Mouse (Mus musculus) embryonic fibroblast, embryonic 13.5 days (primary cell): ENCODE results near the gene Dda1. TPM values are rescaled to one million over a fixed set of nuclear protein-coding genes. Genes with fewer than 3 reads are reported as not detected.
A peak's percentile ranks its signal among the peaks of the same experiment; 100 is the strongest.
"Not testable (repeated sequence)": the region's sequence is repeated elsewhere in the genome, so short reads cannot be mapped to it uniquely, and the experiment has no call there.

Experiments used
- H3K27ac ChIP-seq: 2 replicates; pipeline ENCODE4 v1.5.1; 2012; ENCODE audit warnings: low read length, control low read depth, inconsistent platforms; ENCODE audit not compliant: insufficient read depth
- H3K4me1 ChIP-seq: 2 replicates; pipeline ENCODE4 v1.6.1; 2011; ENCODE audit warnings: low read length; ENCODE audit not compliant: control insufficient read depth, insufficient read depth
- H3K4me3 ChIP-seq: 2 replicates; pipeline ENCODE4 v1.5.1; 2011; ENCODE audit warnings: mild to moderate bottlenecking, control low read depth, low read length; ENCODE audit not compliant: insufficient read depth
- CTCF ChIP-seq: IDR thresholded peaks from 2 replicates; pipeline ENCODE4 v1.5.1; 2011; ENCODE audit warnings: mild to moderate bottlenecking, control low read depth, low read length, moderate library complexity, borderline replicate concordance; ENCODE audit not compliant: insufficient read depth
- POLR2A ChIP-seq: IDR thresholded peaks from 2 replicates; pipeline ENCODE4 v1.6.1; 2011; ENCODE audit warnings: low read depth, mild to moderate bottlenecking, control low read depth, low read length, moderate library complexity
- polyA plus RNA-seq: library from polyadenylated mRNA; stranded (reverse); fragments of >200 nt; gene quantifications from 2 replicates; pipeline ENCODE4 v1.2.4, GENCODE M21; 2011; ENCODE audit warnings: low read depth; ENCODE audit not compliant: missing spikeins, insufficient read length

The Dda1 gene
- polyA plus RNA-seq, 1 experiment, result 63.1 TPM

DNA sequence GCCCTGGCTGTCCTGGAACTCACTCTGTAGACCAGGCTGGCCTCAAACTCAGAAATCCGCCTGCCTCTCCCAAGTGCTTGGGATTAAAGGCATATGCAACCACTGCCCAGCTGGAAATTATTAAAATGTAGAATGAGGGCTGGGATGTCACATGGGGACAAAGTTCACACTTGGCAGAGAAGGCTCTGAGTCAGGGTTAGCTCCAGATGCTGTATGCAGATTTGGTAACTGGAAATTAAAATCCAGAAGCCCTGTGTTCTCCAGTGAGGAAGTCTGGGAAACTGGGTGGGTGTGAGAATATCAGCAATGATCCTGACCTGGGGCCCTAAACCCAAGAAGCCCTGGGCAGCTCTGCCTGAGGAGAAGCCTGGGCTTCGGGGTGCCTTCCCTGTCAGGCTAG is 40.3 kb downstream of the Dda1 start:
- Histone ChIP-seq H3K4me1 (peaks cover 4% of the 10 kb centered on the region), H3K4me3 (no peak overlapping the region), H3K27ac (no peak overlapping the region)
- TF ChIP-seq CTCF (no peak), POLR2A (no peak)

DNA sequence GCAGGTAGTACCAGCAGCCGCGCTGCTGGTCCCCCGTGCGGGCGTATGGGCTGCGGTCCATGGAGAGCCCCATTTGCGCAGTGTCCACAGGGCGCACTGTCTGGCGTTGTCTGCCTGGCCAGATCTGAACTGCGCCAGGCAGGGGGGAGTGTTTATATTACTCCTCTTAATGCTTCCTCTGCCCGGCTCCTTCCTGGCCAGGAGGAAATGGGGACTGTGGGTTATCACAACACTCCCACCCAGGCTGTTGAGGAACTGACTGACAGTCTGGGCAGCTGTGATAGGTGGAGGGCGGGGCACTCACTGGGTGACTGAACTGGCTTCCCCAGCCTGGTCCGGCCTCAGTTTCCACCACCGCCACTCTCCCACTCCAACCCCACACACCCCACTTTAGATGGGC is 42.6 kb downstream of the Dda1 start, which contains the start of gene Plvap:
Gene Plvap, minus strand, starts transcription at position 109 of the 400 bp plus-strand sequence.
- H3K4me3 ChIP-seq, result no peak within 1 kb of the TSS
- peaks cover 4% of the 10 kb centered on the region for H3K4me1 ChIP-seq
- H3K27ac ChIP-seq, result no peak within 1 kb of the TSS
- no peak for TF ChIP-seq POLR2A
- TF ChIP-seq CTCF, result no peak

DNA sequence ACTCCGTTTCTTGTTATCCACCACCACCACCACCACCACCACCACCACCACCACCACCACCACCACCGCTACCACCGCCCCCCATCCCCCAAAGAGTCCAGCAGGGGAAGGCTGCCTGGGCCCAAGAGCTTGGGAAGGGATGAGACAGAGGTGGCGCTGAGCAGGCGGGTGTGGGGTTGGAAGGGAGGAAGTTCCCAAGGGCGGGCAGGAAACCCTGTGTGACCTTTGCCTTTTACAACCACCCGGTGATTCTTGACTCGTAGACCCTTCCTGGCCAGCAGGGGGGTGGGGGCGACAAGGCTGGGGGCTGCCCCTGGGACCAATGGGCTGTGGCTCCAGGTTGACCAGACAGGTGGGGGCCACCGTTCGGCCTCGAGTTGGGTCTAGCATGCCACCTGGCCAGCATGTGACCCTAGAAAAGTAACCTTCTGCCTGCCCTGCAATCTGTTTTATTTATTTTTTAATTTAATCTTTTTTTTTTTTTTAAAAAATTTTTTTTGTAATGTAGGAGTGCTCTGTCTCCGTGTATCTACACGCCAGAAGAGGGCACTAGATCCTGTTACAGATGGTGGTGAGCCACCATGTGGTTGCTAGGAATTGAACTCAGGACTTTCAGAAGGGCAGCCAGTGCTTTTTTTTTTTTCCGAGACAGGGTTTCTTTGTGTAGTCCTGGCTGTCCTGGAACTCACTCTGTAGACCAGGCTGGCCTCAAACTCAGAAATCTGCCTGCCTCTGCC is 44.2 kb downstream of the Dda1 start:
- H3K27ac ChIP-seq, result no peak overlapping the region
- peaks cover 4% of the 10 kb centered on the region for H3K4me1 ChIP-seq
- H3K4me3 ChIP-seq, result no peak overlapping the region
- TF ChIP-seq POLR2A (no peak), CTCF (no peak)

DNA sequence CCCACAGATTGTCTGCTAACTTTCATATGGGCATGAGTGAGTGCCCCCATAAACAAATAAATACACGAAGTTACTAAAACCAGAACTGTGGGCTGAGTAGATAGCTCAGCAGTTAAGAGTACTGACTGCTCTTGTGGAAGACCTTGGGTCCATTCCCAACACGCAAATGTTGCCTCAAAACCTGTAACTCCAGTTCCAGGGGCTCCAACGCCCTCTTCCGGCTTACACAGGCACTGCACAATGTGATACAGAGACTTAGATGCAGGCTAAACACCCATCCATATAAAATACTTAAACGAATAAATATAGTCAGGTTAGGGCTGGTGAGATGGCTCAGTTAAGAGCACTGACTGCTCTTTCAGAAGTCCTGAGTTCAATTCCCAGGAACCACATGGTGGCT is 46.0 kb downstream of the Dda1 start:
- no peak for TF ChIP-seq POLR2A
- no peak overlapping the region for H3K4me3 ChIP-seq
- H3K27ac ChIP-seq, result no peak overlapping the region
- no peaks in the 10 kb centered on the region for H3K4me1 ChIP-seq

DNA sequence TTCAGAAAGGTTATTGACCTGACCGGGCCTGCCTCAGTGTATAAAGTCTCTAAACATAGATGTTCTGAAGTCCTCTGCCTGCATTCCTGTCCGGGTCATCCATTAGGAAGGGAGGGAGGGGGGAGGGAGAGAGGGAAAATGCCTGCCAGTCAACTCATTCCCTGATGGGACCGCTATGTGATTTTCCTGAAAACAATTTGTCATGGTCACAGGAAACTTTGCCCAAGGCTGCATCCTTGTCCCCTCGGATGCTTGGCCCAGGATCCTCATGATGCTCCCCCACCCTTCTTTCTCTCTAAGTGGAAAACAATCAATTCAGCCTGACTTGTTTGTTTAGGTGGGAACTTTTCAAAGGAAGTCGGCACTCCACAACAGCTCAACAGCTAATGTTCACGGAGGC is 47.8 kb downstream of the Dda1 start:
- H3K4me3 ChIP-seq, result no peak overlapping the region
- no peak overlapping the region for H3K27ac ChIP-seq
- no peak for TF ChIP-seq POLR2A
- no peak for TF ChIP-seq CTCF
- no peaks in the 10 kb centered on the region for H3K4me1 ChIP-seq

DNA sequence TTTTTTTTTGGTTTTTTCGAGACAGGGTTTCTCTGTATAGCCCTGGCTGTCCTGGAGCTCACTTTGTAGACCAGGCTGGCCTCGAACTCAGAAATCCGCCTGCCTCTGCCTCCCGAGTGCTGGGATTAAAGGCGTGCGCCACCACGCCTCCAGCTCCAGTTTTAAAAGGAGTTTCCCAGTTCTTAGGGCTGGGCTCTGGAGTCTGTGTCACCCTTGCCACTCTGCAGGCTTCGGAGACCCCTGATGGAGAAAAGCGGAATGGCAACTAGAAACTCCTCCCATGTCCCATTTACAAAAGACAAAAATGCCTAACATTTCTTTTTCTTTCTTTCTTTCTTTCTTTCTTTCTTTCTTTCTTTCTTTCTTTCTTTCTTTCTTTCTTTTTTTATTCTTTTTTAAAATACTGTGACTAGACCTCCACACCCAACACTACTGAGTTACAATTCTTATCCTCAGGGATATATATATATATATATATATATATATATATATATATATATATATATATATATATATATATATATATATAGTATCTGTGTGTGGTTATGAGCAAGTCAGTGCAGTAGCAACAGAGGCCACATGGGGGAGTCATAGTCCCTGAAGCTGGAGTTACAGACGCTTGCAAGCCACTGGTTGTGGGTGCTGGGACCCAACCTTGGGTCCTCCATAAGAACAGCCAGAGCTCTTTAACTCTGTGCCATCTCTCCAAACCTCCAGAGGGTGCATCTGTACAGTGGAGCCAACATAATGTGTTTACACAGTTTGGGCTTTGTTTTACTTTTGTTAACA is 50.2 kb downstream of the Dda1 start:
- H3K4me3 ChIP-seq, H3K4me1 ChIP-seq, H3K27ac ChIP-seq: not testable (repeated sequence)
- TF ChIP-seq CTCF, result peak; percentile 34; the same call in 1 of the 2 replicates

DNA sequence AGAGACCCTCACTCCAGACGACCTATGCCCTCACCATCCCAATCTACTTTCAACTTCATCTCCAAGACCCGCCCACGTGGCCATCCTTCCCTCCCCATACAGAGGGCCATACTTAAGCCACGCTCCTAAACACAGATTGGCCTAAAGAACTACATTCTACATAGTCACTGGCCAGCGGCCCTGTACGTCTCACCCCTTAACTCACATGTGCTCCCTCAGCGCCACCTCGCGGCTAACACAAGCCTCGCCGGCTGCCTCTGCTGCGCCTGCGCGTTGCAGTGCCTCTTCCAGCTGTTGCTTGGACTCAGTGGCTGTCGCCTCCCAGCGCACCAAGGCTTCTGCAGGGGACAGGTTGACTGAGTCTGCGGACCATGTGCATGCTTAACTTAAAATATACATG is 52.6 kb downstream of the Dda1 start:
- TF ChIP-seq POLR2A (no peak), CTCF (peak; percentile 95)
- no peaks in the 10 kb centered on the region for H3K4me1 ChIP-seq
- no peak overlapping the region for H3K4me3 ChIP-seq
- H3K27ac ChIP-seq, result no peak overlapping the region

DNA sequence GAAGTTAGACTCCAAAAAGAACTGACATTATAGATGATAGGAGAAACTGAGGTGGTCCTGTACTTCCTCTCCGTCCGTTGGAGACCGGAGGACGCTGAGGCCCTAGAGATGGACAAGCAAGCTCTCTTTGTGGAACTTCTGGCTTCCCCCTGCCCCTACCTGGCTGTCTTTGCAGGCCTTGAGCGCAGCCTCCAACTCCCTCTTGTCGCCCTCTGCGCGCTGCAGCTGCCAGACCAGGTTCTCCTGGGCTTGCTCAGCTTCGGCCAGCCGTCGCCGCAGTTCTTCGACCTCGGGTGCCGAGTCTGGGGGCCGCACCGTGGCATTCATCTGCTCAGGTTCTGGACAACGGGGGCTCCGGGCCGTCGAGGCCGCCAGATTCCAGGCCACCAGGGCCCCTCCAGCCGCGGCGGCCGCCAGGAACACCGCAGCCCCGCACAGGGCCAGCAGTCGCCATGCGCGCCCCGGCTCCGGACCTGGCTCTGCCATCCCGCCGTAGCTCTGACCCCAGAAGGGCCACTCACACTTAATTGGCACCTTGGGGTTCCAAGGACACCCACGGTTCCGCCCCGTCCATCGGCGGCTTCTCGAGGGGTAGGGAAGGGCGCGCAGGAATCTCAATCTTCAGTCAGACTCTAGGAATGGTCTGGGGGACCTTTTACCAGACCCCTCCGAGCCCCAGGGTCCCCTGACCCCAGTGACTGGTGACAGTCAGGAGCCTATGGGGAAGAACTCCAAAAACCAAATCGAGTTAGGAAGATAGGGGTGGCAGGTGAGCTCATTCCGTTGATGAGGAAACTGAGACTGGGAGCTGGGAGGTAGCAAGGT is 56.4 kb downstream of the Dda1 start, which contains the start of gene Ccdc194:
Gene Ccdc194, minus strand, starts transcription at position 486 of the 825 bp plus-strand sequence.
- TF ChIP-seq POLR2A (no peak), CTCF (no peak)
- no peak within 1 kb of the TSS for H3K4me3 ChIP-seq
- no peaks in the 10 kb centered on the region for H3K4me1 ChIP-seq
- no peak within 1 kb of the TSS for H3K27ac ChIP-seq

Other genes starting within 250 kb of the Dda1 start
- 67.5 and 95.8 TPM in 2 replicates for gene Myo9b, start 196.5 kb upstream of the Dda1 start, polyA plus RNA-seq
- gene Haus8, start 196.3 kb upstream of the Dda1 start, polyA plus RNA-seq, result 23.1 and 29.7 TPM in 2 replicates
- 94.8 and 97.6 TPM in 2 replicates for gene Use1, start 102.4 kb upstream of the Dda1 start, polyA plus RNA-seq
- 2.3 and 3.2 TPM in 2 replicates for gene Ocel1, start 97.9 kb upstream of the Dda1 start, polyA plus RNA-seq
- gene Nr2f6, start 87.2 kb upstream of the Dda1 start, polyA plus RNA-seq, result 40.8 and 48.9 TPM in 2 replicates
- not detected in 2 replicates for gene Ushbp1, start 73.4 kb upstream of the Dda1 start, polyA plus RNA-seq
- 84.5 and 91.6 TPM in 2 replicates for gene Babam1, start 72.3 kb upstream of the Dda1 start, polyA plus RNA-seq
- gene Ankle1, start 63.2 kb upstream of the Dda1 start, polyA plus RNA-seq, result 3.9 and 5.7 TPM in 2 replicates
- gene Abhd8, start 5.5 kb upstream of the Dda1 start, polyA plus RNA-seq, result 19.4 and 20.9 TPM in 2 replicates
- 36.9 and 50.5 TPM in 2 replicates for gene Mrpl34, start 4.2 kb upstream of the Dda1 start, polyA plus RNA-seq
- 15.4 and 15.6 TPM in 2 replicates for gene Ano8, start 16.8 kb downstream of the Dda1 start, polyA plus RNA-seq
- gene Gtpbp3, start 18.9 kb downstream of the Dda1 start, polyA plus RNA-seq, result 10.5 and 12.5 TPM in 2 replicates
- gene Plvap, start 42.6 kb downstream of the Dda1 start, polyA plus RNA-seq, result 0.33 and 0.44 TPM in 2 replicates
- not detected in 2 replicates for gene Ccdc194, start 56.5 kb downstream of the Dda1 start, polyA plus RNA-seq
- gene Bst2, start 68.3 kb downstream of the Dda1 start, polyA plus RNA-seq, result 102 and 107 TPM in 2 replicates
- 38.3 and 39.4 TPM in 2 replicates for gene Mvb12a, start 73.7 kb downstream of the Dda1 start, polyA plus RNA-seq
- gene Tmem221, start 89.7 kb downstream of the Dda1 start, polyA plus RNA-seq, result 0.32 TPM in 1 of 2 replicates, not detected in the other
- not detected in 2 replicates for gene Nxnl1, start 97.4 kb downstream of the Dda1 start, polyA plus RNA-seq
- 13.7 and 17.7 TPM in 2 replicates for gene Slc27a1, start 99.7 kb downstream of the Dda1 start, polyA plus RNA-seq
- gene Pgls, start 123.0 kb downstream of the Dda1 start, polyA plus RNA-seq, result 86.0 and 99.4 TPM in 2 replicates
- 1.8 and 3.0 TPM in 2 replicates for gene Fam129c, start 128.4 kb downstream of the Dda1 start, polyA plus RNA-seq
- gene Colgalt1, start 141.8 kb downstream of the Dda1 start, polyA plus RNA-seq, result 147 and 163 TPM in 2 replicates
- 1.9 and 2.6 TPM in 2 replicates for gene Unc13a, start 202.6 kb downstream of the Dda1 start, polyA plus RNA-seq
- gene Jak3, start 207.1 kb downstream of the Dda1 start, polyA plus RNA-seq, result 5.0 and 6.1 TPM in 2 replicates
- 1.4 TPM in 1 of 2 replicates, not detected in the other for gene Insl3, start 220.0 kb downstream of the Dda1 start, polyA plus RNA-seq
- gene B3gnt3, start 232.6 kb downstream of the Dda1 start, polyA plus RNA-seq, result 0.67 and 1.1 TPM in 2 replicates